Mouse (Mus musculus) limb, embryonic 14.5 days (tissue): ENCODE data around the gene Nmt1. TPM values are rescaled to one million over a fixed set of nuclear protein-coding genes. Genes with fewer than 3 reads are reported as not detected.

ENCODE experiments used
- ATAC-seq: fragments of 200-750 bp; cut with Nextera tagmentation; 2 replicates; pipeline ENCODE4 v1.8.0; 2017; ENCODE audit warnings: low read depth, moderate number of reproducible peaks, moderate TSS enrichment; ENCODE audit not compliant: low FRiP score
- DNase-seq: peaks from one replicate; pipeline ENCODE4 v3.0.0-alpha.2; 2015; ENCODE audit warnings: low spot score
- H3K27ac ChIP-seq: fragments of 300-500 bp; sonication (generic); replicated peaks from 2 replicates; pipeline ENCODE4 v1.5.1; 2014; ENCODE audit warnings: low read depth, mild to moderate bottlenecking, low read length, moderate library complexity, mixed read lengths
- H3K27me3 ChIP-seq: fragments of 300-500 bp; sonication (generic); 2 replicates; pipeline ENCODE4 v1.6.1; 2014; ENCODE audit warnings: low read length, mixed read lengths; ENCODE audit not compliant: control insufficient read depth, insufficient read depth
- H3K36me3 ChIP-seq: fragments of 300-500 bp; sonication (generic); 2 replicates; pipeline ENCODE4 v1.6.1; 2014; ENCODE audit warnings: mild to moderate bottlenecking, low read length, moderate library complexity, mixed read lengths; ENCODE audit not compliant: control insufficient read depth, insufficient read depth
- H3K4me1 ChIP-seq: fragments of 300-500 bp; sonication (generic); 2 replicates; pipeline ENCODE4 v1.6.1; 2014; ENCODE audit warnings: antibody characterized with exemption, low read length, mixed read lengths; ENCODE audit not compliant: control insufficient read depth, insufficient read depth
- H3K4me2 ChIP-seq: fragments of 300-500 bp; sonication (generic); replicated peaks from 2 replicates; pipeline ENCODE4 v1.6.1; 2014; ENCODE audit warnings: low read depth, mild to moderate bottlenecking, low read length, moderate library complexity; ENCODE audit not compliant: severe bottlenecking
- H3K4me3 ChIP-seq: fragments of 300-500 bp; sonication (generic); replicated peaks from 2 replicates; pipeline ENCODE4 v1.5.1; 2014; ENCODE audit warnings: low read length
- H3K9ac ChIP-seq: fragments of 300-500 bp; sonication (generic); 2 replicates; pipeline ENCODE4 v1.6.1; 2014; ENCODE audit warnings: mild to moderate bottlenecking, low read depth, low read length, moderate library complexity; ENCODE audit not compliant: severe bottlenecking
- H3K9me3 ChIP-seq: fragments of 300-500 bp; sonication (generic); 2 replicates; pipeline ENCODE4 v1.6.1; 2016; ENCODE audit warnings: low read length; ENCODE audit not compliant: control insufficient read depth
- POLR2A ChIP-seq: fragments of 200-500 bp; IDR thresholded peaks from 2 replicates; pipeline ENCODE4 v1.8.0; 2012; ENCODE audit warnings: inconsistent platforms, mild to moderate bottlenecking, moderate library complexity, borderline replicate concordance; ENCODE audit not compliant: insufficient read depth, insufficient read length; ENCODE audit errors: extremely low read depth
- WGBS: fragments of 180-500 bp; shearing (Covaris S2); extraction: QIAGEN DNeasy Blood & Tissue Kit; methylation state at CpG from one replicate; pipeline ENCODE4 v1.1.7; 2014; 5-methylcytosine and 5-hydroxymethylcytosine counted together
- polyA plus RNA-seq, 2 experiments: library from polyadenylated mRNA; depleted of rRNA in 1 of 2; stranded (reverse) in 1 of 2; unstranded in 1 of 2; fragments of >200 nt; fragmentation: Nextera tagmentation in 1 of 2; extraction: Ambion mirVana in 1 of 2; gene quantifications; 2 replicates each; pipeline versions ENCODE4 v1.2.1 to v1.2.3; 2012 to 2014

Gene Nmt1
- polyA plus RNA-seq, 2 experiments, result 45.9 to 50.2 TPM

- Histone ChIP-seq H3K9ac (no peak overlapping the region), H3K4me2 (no peak overlapping the region), H3K27me3 (no peaks in the 10 kb centered on the region), H3K4me3 (no peak overlapping the region), H3K36me3 (no peaks in the 10 kb centered on the region), H3K27ac (no peak overlapping the region), H3K9me3 (no peaks in the 10 kb centered on the region), H3K4me1 (peaks cover 26% of the 10 kb centered on the region)
- ATAC-seq (no peak), DNase-seq (no peak)
- 64% methylated on average over 4 of the region's 4 CpGs for WGBS
- TF ChIP-seq POLR2A, result no peak
These were observed 85.8 kb downstream of the Nmt1 start for GRCm38 (mm10) chr11:103113771-103114170.

- no peaks in the 10 kb centered on the region for H3K27me3 ChIP-seq
- no peak for DNase-seq
- H3K9me3 ChIP-seq, result no peaks in the 10 kb centered on the region
- peaks cover 29% of the 10 kb centered on the region for H3K4me1 ChIP-seq
- no peak for ATAC-seq
- peak overlapping the region; percentile 62 for H3K4me2 ChIP-seq
- peak overlapping the region; percentile 88 for H3K27ac ChIP-seq
- H3K36me3 ChIP-seq, result no peaks in the 10 kb centered on the region
- 88% methylated on average over 11 of the region's 11 CpGs for WGBS
- TF ChIP-seq POLR2A, result no peak
- H3K9ac ChIP-seq, result peak overlapping the region; percentile 76
- peak overlapping the region; percentile 65 for H3K4me3 ChIP-seq
These were observed 86.4 kb downstream of the Nmt1 start for GRCm38 (mm10) chr11:103114270-103114943.

- ATAC-seq (peak; percentile 32), DNase-seq (peak; percentile 92)
- WGBS, result under 1% methylated on average over 34 of the region's 34 CpGs
- TF ChIP-seq POLR2A, result 0 out of 2 replicates have a peak, but pooled peaks have one; percentile 22
- Histone ChIP-seq H3K4me3 (peak overlapping the region; percentile 65), H3K9me3 (no peaks in the 10 kb centered on the region), H3K27me3 (no peaks in the 10 kb centered on the region), H3K4me2 (peak overlapping the region; percentile 62), H3K4me1 (peaks cover 29% of the 10 kb centered on the region), H3K36me3 (no peaks in the 10 kb centered on the region), H3K9ac (peak overlapping the region; percentile 76), H3K27ac (peak overlapping the region; percentile 88)
These were observed 87.4 kb downstream of the Nmt1 start for GRCm38 (mm10) chr11:103115163-103116007.

- Histone ChIP-seq H3K4me3 (peak within 1 kb of the TSS; percentile 65), H3K9ac (peak within 1 kb of the TSS; percentile 76), H3K27me3 (no peaks in the 10 kb centered on the region), H3K4me1 (peaks cover 27% of the 10 kb centered on the region), H3K36me3 (no peaks in the 10 kb centered on the region), H3K9me3 (no peaks in the 10 kb centered on the region), H3K27ac (peak within 1 kb of the TSS; percentile 88), H3K4me2 (peak within 1 kb of the TSS; percentile 86)
- peak; percentile 97; the same call in 1 of the 2 replicates for TF ChIP-seq POLR2A
- ATAC-seq (peak; percentile 92), DNase-seq (peak; percentile 99)
- under 1% methylated on average over 50 of the region's 53 CpGs for WGBS
These were observed 88.2 kb downstream of the Nmt1 start, which contains the start of gene Hexim1 for GRCm38 (mm10) chr11:103116008-103116818. Gene Hexim1 (plus strand): TSS chr11:103116231.
